Mouse (Mus musculus): ENCODE measurements around the gene Rgl1.

Gene Rgl1

DNA sequence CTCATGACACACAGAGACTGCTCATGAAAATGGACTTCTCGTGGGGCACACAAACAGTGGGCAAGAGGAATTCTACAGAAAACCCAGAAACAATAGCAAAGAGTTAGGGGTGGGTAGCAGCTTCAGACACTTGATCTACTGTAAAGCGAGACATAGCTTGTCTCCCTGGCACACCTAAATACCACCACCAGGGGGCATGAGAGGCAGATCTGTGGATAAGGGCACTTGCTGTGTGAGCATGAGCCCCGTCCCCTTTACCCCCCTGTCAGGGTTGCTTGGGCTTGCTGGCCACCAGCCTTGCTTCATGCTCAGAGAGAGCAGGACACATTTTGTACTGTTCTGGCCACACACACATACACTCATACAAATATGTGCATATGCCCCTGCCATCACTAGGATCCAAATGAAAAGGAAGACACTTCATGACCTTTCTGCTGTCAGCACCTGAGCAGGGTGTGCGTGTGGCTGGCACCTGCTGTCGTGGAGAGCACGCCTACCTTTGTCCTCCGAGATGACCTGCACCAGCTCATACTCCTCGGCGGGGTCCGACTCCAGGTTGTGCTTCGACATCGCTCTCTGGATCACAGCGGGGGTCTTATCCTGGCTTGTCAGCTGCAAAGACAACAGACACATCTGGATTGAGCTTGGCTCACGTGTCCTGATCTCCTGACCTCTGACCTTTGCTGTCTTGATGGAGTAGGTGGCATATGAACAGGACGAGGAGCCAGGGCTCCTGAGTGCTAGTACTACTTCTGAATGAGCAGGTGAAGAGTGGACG is 245.2 kb downstream of the Rgl1 start:
- peak; percentile 13 for DNase-seq (ENCODE audit: extremely low read depth, low read depth)

DNA sequence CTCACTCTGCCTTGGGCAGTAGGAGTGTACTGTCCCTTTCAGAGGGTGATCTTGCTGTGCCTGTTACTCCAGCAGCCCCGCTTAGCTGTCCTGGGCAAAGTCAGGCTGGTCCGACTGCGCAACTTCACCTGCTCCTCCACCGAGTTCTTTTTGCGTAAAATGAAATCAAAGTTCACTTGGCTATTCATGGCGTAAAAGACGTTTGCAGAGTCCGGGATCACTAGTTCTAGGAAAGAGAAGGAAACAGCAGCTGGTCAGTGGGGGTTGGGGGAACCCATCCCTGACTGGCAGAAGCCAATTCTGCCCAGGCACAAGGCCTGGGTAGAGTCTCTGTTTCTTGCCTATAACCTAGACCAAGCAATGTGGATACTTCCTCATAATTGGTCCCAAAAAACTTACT is 247.2 kb downstream of the Rgl1 start:
- DNase-seq (ENCODE audit: extremely low read depth, low read depth): no peak

DNA sequence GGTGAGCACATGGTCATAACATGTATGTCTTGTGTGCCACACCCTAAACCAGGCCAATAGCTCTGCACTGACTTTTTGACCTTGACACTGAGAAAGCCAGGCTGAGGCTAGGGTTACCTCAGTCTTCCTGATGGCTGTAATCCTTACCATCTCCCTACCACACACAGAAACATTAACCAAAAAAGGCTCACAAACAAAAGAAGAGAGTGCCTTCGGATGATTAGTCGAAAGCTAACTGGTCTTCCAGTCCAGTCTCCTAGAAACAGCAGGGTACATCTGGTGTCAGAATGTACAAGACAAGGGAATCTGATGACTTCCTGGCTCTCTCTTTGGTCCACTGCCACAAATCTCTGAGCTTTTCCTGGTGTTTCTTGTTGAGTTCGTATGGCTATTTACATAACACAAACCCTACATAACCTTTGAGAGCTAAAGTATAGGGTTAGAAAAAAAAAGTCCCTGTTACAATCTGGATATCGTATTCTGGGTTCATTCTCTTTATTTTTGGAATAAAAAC is 249.0 kb downstream of the Rgl1 start:
- no peak for DNase-seq (ENCODE audit: extremely low read depth, low read depth)

DNA sequence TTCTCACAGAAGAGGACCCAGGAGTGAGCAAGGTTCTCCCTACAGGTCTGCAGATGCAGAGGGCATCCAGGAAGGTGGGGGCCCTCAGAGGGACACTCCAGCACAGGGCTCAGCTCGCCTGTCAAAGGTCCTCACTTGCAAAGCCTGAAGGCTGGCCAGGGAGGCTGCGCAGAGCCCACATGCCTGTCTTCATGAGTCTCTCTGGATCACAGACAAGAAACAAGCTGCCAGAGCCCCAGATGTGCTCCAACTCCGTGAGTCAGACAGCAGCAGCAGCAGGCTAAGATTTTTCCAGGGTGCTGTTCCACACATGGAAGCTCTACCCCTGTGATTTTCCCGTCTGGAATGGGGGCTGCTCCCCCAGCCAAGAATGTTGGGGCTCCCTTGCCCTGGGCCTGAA is 251.9 kb downstream of the Rgl1 start:
- DNase-seq (ENCODE audit: extremely low read depth, low read depth): no peak

DNA sequence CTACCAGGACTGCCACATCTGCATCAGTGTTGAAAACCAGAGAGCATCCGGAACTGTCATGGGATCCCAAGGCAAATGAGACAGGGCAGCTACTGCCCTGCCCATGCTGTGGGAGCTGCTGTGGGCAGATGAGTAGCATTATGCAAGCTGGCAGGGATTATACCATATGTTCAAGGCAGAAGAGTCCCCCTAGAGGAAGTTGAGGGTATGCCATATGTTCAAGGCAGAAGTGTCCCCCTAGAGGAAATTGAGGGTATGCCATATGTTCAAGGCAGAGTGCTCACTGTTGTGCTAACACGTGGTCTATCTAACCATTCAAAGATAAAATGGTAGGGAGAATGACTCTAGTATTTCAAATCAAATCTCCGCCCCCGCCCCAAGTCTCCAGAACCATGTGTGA is 254.9 kb downstream of the Rgl1 start:
- DNase-seq (ENCODE audit: extremely low read depth, low read depth): peak; percentile 59

DNA sequence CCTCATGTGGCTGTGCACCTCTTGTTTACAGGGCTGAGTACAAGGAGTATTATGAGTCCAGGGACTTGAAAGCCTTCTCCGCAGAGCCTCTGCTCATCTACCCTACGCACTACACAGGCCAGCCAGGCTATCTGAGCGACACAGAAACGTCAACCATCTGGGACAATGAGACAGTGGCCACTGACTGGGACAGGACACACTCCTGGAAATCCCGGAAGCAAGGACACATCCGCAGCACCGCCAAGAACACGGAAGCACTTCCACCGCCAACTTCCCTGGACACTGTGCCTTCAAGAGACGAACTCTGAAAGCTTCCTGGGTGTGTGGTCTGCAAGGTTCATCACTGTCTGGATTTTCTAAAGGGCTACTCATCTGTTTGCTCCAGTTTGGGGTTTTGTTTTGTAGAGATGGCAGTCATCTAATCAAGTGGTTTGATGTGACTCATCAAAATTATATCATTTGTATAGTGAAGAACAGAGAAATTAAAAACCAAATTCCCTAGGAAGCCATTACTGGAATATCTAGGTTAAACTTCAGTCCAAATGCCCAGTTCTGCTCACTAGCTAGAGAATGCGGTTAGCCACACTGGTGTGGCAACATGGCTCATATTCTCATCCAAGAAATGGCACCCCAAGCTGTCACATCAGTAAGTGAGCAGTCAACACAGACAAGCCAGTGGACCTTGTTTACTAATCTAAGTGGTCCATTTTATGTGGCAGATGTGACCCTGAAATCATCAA is 257.5 kb downstream of the Rgl1 start:
- no peak for DNase-seq (ENCODE audit: extremely low read depth, low read depth)

DNA sequence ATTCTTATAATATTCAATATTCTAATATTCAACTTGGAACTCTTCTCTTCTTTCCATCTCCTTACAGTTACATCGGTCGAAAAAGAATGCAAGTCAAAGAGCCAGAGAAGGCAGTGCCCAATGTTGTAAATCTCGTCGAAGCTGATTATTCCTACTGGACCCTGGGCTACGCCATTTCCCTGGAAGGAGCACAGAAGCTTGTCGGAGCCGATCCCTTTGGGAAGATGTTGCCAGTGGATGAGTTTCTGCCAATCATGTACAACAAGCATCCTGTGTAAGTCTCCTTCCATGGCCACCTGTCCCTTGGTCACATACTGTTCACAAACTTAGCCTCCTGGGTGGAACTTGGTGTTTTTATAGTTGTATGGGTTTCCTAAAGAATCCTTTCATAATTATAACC is 259.4 kb downstream of the Rgl1 start:
- no peak for DNase-seq (ENCODE audit: extremely low read depth, low read depth)

DNA sequence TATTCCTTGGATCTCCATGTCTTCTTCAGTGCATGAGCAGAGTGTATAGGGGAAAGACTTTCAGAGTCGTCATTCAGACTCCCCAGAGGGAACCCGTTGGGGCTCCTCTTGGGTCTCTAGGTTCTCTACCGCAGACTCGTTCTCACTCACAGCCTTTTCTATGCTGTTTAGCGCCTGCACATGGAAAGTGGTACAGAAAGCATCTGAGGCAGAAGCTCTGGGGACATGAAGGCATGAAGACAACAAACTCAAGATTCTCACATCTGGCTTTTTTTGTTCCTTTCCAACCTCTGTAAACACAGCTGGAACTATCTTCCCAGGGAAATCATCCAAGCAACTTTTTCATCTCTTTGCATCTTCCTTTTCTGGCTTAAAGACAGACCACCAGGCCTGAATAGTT is 260.0 kb downstream of the Rgl1 start:
- no peak for DNase-seq (ENCODE audit: extremely low read depth, low read depth)

DNA sequence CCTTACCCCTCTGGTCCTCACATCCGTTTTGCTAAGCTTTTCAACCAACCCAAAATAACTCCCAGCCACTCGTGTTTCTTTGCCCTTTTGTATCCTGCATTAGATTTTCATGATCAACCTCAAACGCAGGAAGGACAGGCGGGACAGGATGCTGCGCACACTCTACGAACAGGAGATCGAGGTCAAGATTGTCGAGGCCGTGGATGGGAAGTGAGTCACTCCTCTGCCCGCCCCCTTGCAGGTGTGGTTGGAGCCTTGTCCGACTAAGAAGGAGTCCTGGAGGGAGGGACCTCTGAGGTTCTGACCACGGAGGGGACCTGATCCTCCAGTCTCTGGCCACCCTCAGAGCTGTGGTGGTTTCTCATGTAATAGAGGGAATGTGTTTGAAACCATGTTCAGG is 266.3 kb downstream of the Rgl1 start:
- DNase-seq (ENCODE audit: extremely low read depth, low read depth): no peak

DNA sequence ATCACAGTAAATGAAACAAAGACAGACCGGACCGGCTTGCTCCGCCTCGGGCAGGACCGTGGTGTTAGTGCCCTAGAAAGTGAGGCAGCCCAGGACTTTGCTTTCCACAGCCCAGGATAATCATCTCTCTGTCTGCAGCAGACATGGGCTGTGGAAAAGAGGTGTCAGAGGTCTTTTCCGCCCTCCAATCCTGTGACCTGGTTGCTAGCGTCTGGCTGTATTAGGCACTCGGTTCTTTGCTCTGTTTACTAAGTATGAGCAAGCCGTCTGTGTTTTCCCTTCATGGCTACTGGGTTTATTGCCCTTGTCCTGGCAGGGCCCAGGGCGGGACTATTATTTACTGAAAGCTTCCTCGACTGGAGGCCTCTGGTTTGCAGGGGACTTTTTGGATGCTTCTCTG is 268.6 kb downstream of the Rgl1 start:
- DNase-seq (ENCODE audit: extremely low read depth, low read depth): no peak

DNA sequence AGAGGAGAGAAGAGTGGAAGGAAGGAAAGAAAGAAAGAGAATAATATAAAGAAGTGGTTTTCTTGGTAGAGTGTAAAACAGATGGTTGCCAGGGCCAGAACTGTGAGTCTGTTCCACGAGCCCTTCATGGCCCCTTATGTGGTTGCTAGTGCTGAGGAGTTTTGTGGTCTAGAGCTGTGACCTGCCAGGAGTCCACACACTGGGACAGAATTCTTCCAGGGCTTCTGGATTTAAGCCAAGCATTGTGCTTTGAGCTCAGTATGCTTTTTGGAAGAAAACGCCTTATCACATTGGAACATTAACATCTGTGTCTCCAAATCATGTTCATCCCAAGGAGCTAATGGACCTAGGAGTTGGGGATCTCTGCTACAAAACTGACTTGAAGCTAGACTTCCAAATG is 269.3 kb downstream of the Rgl1 start:
- no peak for DNase-seq (ENCODE audit: extremely low read depth, low read depth)

DNA sequence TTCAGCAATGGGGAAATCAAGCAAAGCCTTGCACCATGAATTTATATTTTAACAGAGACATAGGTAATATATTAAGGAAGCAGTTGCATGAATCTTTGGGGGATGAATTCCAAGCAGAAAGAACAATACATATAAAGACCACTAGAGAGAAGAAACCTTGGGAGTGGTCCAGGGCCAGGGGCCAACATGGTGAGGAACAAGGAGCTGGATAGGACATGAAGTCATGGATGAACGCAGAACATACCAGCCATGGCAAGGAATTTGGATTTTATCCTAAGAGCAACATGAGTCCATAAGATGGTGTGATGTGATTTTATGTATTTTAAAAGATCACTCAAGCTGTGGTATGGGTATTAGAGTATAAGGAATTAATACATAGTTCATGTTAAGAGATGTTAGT is 273.9 kb downstream of the Rgl1 start:
- DNase-seq (ENCODE audit: extremely low read depth, low read depth): no peak

DNA sequence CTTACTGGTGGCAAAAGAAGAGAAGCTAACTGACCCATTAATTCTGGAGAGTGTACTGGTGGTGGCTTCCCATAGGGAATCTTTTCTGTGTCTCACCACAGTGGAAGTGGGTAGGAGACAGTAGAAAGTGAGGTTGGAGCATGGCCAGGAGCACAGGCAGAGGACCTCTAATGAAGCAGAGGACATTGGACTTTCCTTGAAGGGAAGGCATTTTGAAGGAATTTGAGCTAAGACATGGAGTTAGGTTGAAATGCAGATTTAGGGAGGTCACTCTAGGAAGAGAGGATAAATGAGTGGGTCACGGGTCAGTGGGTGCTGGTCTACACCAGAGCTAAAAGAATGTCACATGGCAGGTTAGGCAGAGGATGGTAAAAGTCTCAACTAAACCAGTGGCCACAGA is 275.3 kb downstream of the Rgl1 start:
- no peak for DNase-seq (ENCODE audit: extremely low read depth, low read depth)

DNA sequence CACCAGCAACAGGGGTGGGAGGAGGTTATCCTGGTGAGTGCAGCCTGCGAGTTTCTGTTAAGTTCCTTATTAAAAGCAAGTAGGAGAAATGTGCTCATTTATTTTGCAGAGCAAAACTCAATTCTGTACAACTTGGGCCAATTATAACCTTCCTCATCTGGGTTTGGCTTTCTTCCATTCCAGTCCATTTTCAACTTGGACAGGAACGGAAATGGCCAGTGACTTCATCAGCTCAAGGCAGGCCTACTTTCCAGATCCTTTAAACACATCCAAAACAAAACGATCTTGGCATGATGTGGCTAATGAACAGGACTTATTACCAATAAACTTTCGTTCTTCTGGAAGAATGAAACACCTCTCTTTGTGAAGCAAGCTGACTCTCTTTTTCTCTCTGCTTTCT is 290.0 kb downstream of the Rgl1 start:
- DNase-seq (ENCODE audit: extremely low read depth, low read depth): no peak

DNA sequence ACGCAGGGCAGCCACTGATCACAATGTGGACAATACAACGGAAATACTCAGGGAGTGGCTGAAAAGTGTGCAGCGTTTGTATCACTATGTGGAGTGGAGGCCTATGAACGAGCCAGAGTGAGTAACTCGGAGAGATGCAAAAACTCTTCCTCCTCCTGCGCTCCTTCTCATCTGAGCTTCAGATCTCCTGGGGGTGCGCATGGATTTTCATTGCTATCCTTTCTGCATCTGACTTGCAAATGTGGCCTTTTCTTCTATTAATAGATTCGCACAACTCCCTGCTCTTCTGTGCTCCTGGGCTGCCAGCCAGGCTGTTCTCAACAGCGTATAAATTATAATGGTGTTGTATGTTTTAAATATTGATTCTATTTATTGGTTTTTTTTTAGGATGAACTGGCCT is 297.7 kb downstream of the Rgl1 start:
- no peak for DNase-seq (ENCODE audit: extremely low read depth, low read depth)

Data from MEL-GATA-1-ER (cell line).